Mouse (Mus musculus): ENCODE results near the gene Sort1.

- TF ChIP-seq CTCF (IDR thresholded peaks at IDR 0.05; ENCODE audit: borderline replicate concordance, control insufficient read depth, extremely low read depth, insufficient read depth, low read length, poor library complexity) (no peak), POLR2A (IDR thresholded peaks at IDR 0.05; ENCODE audit: control insufficient read depth, extremely low read depth, insufficient read depth, low read length, poor library complexity) (no peak)
These were observed 42.5 kb upstream of the Sort1 start for GRCm38 (mm10) chr3:108241243-108241839.

Data from thymus, adult 2 months (tissue).